Mouse (Mus musculus) MEL (cell line): Measurements from ENCODE around the gene Cdk5r2. TPM values are rescaled to one million over a fixed set of nuclear protein-coding genes. Genes with fewer than 3 reads are reported as not detected.

Source experiments
- DNase-seq: peaks from one replicate; pipeline ENCODE4 v3.0.0; 2011; ENCODE audit warnings: low read depth, low spot score
- H3K27ac ChIP-seq: 2 replicates; pipeline ENCODE4 v1.5.1; 2012; ENCODE audit warnings: low read depth, mild to moderate bottlenecking, control low read depth, low read length, moderate library complexity; ENCODE audit not compliant: control insufficient read depth
- H3K27me3 ChIP-seq, 2 experiments: fragments of 150-350 bp in 1 of 2; sonication (generic) in 1 of 2; 2 replicates each; pipeline ENCODE4 v1.6.1; 2012; ENCODE audit warnings: low read length in 2 of 2, mild to moderate bottlenecking in 2 of 2, improper control_type of control experiment in 1 of 2, moderate library complexity in 1 of 2; ENCODE audit not compliant: insufficient read depth in 2 of 2, control insufficient read depth in 1 of 2
- H3K36me3 ChIP-seq, 2 experiments: 2 replicates each; pipeline ENCODE4 v1.6.1; 2012 to 2014; ENCODE audit warnings: low read length in 2 of 2, improper control_type of control experiment in 1 of 2, inconsistent platforms in 1 of 2, mild to moderate bottlenecking in 1 of 2; ENCODE audit not compliant: insufficient read depth in 2 of 2, control insufficient read depth in 1 of 2
- H3K4me1 ChIP-seq, 2 experiments: fragments of 150-350 bp in 1 of 2; sonication (generic) in 1 of 2; 2 replicates each; pipeline ENCODE4 v1.6.1; 2012; ENCODE audit warnings: low read length in 2 of 2, improper control_type of control experiment in 1 of 2, mild to moderate bottlenecking in 1 of 2; ENCODE audit not compliant: insufficient read depth in 2 of 2, control insufficient read depth in 1 of 2
- H3K4me3 ChIP-seq, 2 experiments: fragments of 150-350 bp in 1 of 2; sonication (generic) in 1 of 2; 2 replicates each; pipeline ENCODE4 v1.5.1; 2012; ENCODE audit warnings: low read depth in 2 of 2, low read length in 2 of 2, mild to moderate bottlenecking in 2 of 2, moderate library complexity in 2 of 2, control low read depth in 1 of 2, improper control_type of control experiment in 1 of 2; ENCODE audit not compliant: control insufficient read depth in 1 of 2, insufficient read depth in 1 of 2
- H3K79me2 ChIP-seq: 2 replicates; pipeline ENCODE4 v1.6.1; 2012; ENCODE audit warnings: mild to moderate bottlenecking, low read length, moderate library complexity; ENCODE audit not compliant: control insufficient read depth, poor library complexity, insufficient read depth
- H3K9ac ChIP-seq: 2 replicates; pipeline ENCODE4 v1.6.1; 2012; ENCODE audit warnings: low read depth, mild to moderate bottlenecking, control low read depth, low read length, moderate library complexity; ENCODE audit not compliant: control insufficient read depth, poor library complexity, severe bottlenecking
- H3K9me3 ChIP-seq: fragments of 150-350 bp; sonication (generic); replicated peaks from 2 replicates; pipeline ENCODE4 v1.6.1; 2012; ENCODE audit warnings: mild to moderate bottlenecking, low read length, improper control_type of control experiment, moderate library complexity; ENCODE audit not compliant: insufficient read depth
- CHD1 ChIP-seq: IDR thresholded peaks from 2 replicates; pipeline ENCODE4 v1.6.1; 2012; ENCODE audit warnings: low read depth, mild to moderate bottlenecking, inconsistent platforms, low read length, improper control_type of control experiment
- CHD2 ChIP-seq: IDR thresholded peaks from 2 replicates; pipeline ENCODE4 v1.6.1; 2011; ENCODE audit warnings: low read length, improper control_type of control experiment
- E2F4 ChIP-seq: IDR thresholded peaks from 2 replicates; pipeline ENCODE4 v1.6.1; 2011; ENCODE audit warnings: low read depth, low read length, improper control_type of control experiment, borderline replicate concordance
- ETS1 ChIP-seq: IDR thresholded peaks from 2 replicates; pipeline ENCODE4 v1.6.1; 2012; ENCODE audit warnings: low read depth, mild to moderate bottlenecking, inconsistent platforms, low read length, improper control_type of control experiment, moderate library complexity
- GABPA ChIP-seq: IDR thresholded peaks from 2 replicates; pipeline ENCODE4 v1.6.1; 2012; ENCODE audit warnings: low read depth, mild to moderate bottlenecking, inconsistent platforms, low read length, improper control_type of control experiment, moderate library complexity
- GATA1 ChIP-seq: IDR thresholded peaks from 2 replicates; pipeline ENCODE4 v1.6.1; 2011; ENCODE audit warnings: low read depth, low read length, improper control_type of control experiment
- HCFC1 ChIP-seq: IDR thresholded peaks from 2 replicates; pipeline ENCODE4 v1.6.1; 2012; ENCODE audit warnings: low read depth, mild to moderate bottlenecking, inconsistent platforms, low read length, improper control_type of control experiment, moderate library complexity
- JUND ChIP-seq: IDR thresholded peaks from 2 replicates; pipeline ENCODE4 v1.6.1; 2011; ENCODE audit warnings: low read depth, mild to moderate bottlenecking, improper control_type of control experiment, low read length
- KAT2A ChIP-seq: conservative IDR thresholded peaks from 2 replicates; pipeline ENCODE4 v1.6.1; 2012; ENCODE audit warnings: low read depth, low read length, improper control_type of control experiment, inconsistent platforms
- MAFK ChIP-seq: IDR thresholded peaks from 2 replicates; pipeline ENCODE4 v1.6.1; 2011; ENCODE audit warnings: low read depth, mild to moderate bottlenecking, low read length, improper control_type of control experiment, borderline replicate concordance
- MAX ChIP-seq: IDR thresholded peaks from 2 replicates; pipeline ENCODE4 v1.6.1; 2011; ENCODE audit warnings: low read length, improper control_type of control experiment
- MEF2A ChIP-seq: IDR thresholded peaks from 2 replicates; pipeline ENCODE4 v1.6.1; 2014; ENCODE audit warnings: low read depth, mild to moderate bottlenecking, inconsistent platforms, low read length, improper control_type of control experiment; ENCODE audit not compliant: poor library complexity, insufficient replicate concordance, severe bottlenecking; ENCODE audit errors: extremely low read depth
- MXI1 ChIP-seq: IDR thresholded peaks from 2 replicates; pipeline ENCODE4 v1.6.1; 2011; ENCODE audit warnings: mild to moderate bottlenecking, low read depth, low read length, improper control_type of control experiment
- MYB ChIP-seq: IDR thresholded peaks from 2 replicates; pipeline ENCODE4 v1.6.1; 2011; ENCODE audit warnings: mild to moderate bottlenecking, low read depth, low read length, improper control_type of control experiment
- MYC ChIP-seq: IDR thresholded peaks from 2 replicates; pipeline ENCODE4 v1.6.1; 2011; ENCODE audit warnings: low read depth, mild to moderate bottlenecking, low read length, improper control_type of control experiment, moderate library complexity
- POLR2A ChIP-seq, 2 experiments: IDR thresholded peaks; 2 replicates each; pipeline ENCODE4 v1.6.1; 2011 to 2012; ENCODE audit warnings: low read length in 2 of 2, mild to moderate bottlenecking in 2 of 2, control low read depth in 1 of 2, improper control_type of control experiment in 1 of 2, low read depth in 1 of 2, moderate library complexity in 1 of 2; ENCODE audit not compliant: control insufficient read depth in 1 of 2, insufficient read depth in 1 of 2, poor library complexity in 1 of 2
- POLR2AphosphoS2 ChIP-seq: IDR thresholded peaks from 2 replicates; pipeline ENCODE4 v1.6.1; 2011; ENCODE audit warnings: low read length, improper control_type of control experiment
- RCOR1 ChIP-seq: IDR thresholded peaks from 2 replicates; pipeline ENCODE4 v1.6.1; 2012; ENCODE audit warnings: low read depth, mild to moderate bottlenecking, inconsistent platforms, low read length, improper control_type of control experiment
- SIN3A ChIP-seq: IDR thresholded peaks from 2 replicates; pipeline ENCODE4 v1.6.1; 2012; ENCODE audit warnings: low read length, improper control_type of control experiment, inconsistent platforms
- TAL1 ChIP-seq: IDR thresholded peaks from 2 replicates; pipeline ENCODE4 v1.6.1; 2012; ENCODE audit warnings: mild to moderate bottlenecking, inconsistent platforms, low read length, moderate library complexity, mixed read lengths
- TBP ChIP-seq: IDR thresholded peaks from 2 replicates; pipeline ENCODE4 v1.8.0; 2011; ENCODE audit warnings: low read depth, low read length, improper control_type of control experiment
- USF1 ChIP-seq: IDR thresholded peaks from 2 replicates; pipeline ENCODE4 v1.6.1; 2014; ENCODE audit warnings: low read depth, mild to moderate bottlenecking, inconsistent platforms, low read length, improper control_type of control experiment, moderate library complexity
- ZKSCAN1 ChIP-seq: IDR thresholded peaks from 2 replicates; pipeline ENCODE4 v1.6.1; 2012; ENCODE audit warnings: low read depth, mild to moderate bottlenecking, inconsistent platforms, low read length, improper control_type of control experiment, moderate library complexity
- ZMIZ1 ChIP-seq: IDR thresholded peaks from 2 replicates; pipeline ENCODE4 v1.6.1; 2012; ENCODE audit warnings: low read depth, mild to moderate bottlenecking, inconsistent platforms, low read length, improper control_type of control experiment, moderate library complexity
- polyA plus RNA-seq, 2 experiments: library from polyadenylated mRNA; stranded (reverse) in 1 of 2; unstranded in 1 of 2; fragments of >175 nt in 1 of 2; fragments of >200 nt in 1 of 2; gene quantifications; 2 replicates each; pipeline versions ENCODE4 v1.2.1 to v1.2.4; 2012; ENCODE audit warnings: low replicate concordance in 2 of 2, low read depth in 1 of 2; ENCODE audit not compliant: insufficient read length in 2 of 2, insufficient read depth in 1 of 2, missing spikeins in 1 of 2
- total RNA-seq: library from RNA; depleted of rRNA; stranded (reverse); fragments of 300-350 nt; gene quantifications from 2 replicates; pipeline ENCODE4 v1.2.3, GENCODE M21; 2012

Gene Cdk5r2
- total and polyA plus RNA-seq, 3 experiments: not detected

GRCm38 (mm10) chr1:74816612-74817199 is 38.0 kb upstream of the Cdk5r2 start (continued):
- TF ChIP-seq USF1 (no peak), MEF2A (no peak), ZKSCAN1 (no peak), TBP (peak; percentile 99), TAL1 (no peak), SIN3A (peak; percentile 79; the same call in 1 of the 2 replicates), E2F4 (no peak), MYB (no peak), MAX (no peak), HCFC1 (peak; percentile 79), CHD2 (peak; percentile 94), RCOR1 (no peak), GABPA (no peak), GATA1 (no peak), ZMIZ1 (peak; percentile 92), CHD1 (no peak), KAT2A (no peak), MXI1 (no peak; the same call in 1 of the 2 replicates), POLR2A (IDR thresholded peaks at IDR 0.05; ENCODE audit: control insufficient read depth in 1 of 2, insufficient read depth in 1 of 2, low read depth in 1 of 2, low read length in 2 of 2, poor library complexity in 1 of 2) (peak; percentile 89 to 98), MAFK (peak; percentile 71; the same call in 1 of the 2 replicates)

DNA sequence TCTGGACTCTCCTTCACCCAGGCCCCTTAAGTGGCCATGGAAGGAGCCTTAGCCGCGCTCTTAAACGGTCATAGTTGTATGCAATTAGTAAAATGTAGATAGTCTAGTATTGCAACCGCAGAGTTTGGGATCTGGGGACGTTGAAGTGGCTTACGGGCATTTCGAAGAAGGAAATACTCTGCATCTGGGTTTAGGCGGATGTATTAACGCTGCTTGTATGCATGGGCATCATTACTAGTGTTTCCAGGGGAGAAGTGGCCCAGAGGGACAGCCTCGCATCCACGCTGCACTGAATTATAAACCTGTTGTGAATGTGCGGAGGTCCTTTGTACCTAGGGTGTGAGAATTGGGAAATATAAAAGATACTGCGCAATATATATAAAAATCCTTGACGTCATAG is 37.5 kb upstream of the Cdk5r2 start:
- H3K27ac ChIP-seq: peak overlapping the region; percentile 91
- no peak for TF ChIP-seq ZMIZ1
- no peak for TF ChIP-seq POLR2AphosphoS2
- 0 out of 2 replicates have a peak, but pooled peaks have one; percentile 35 for TF ChIP-seq MAX
- TF ChIP-seq MYC: 0 out of 2 replicates have a peak, but pooled peaks have one; percentile 7
- 0 out of 2 replicates have a peak, but pooled peaks have one; percentile 21 for TF ChIP-seq CHD1
- TF ChIP-seq JUND: 0 out of 2 replicates have a peak, but pooled peaks have one; percentile 8
- 0 out of 2 replicates have a peak, but pooled peaks have one; percentile 17 for TF ChIP-seq ETS1
- peaks cover 0 to 12% of the 10 kb centered on the region in 2 experiments; a peak in 2 of 4 replicates for H3K36me3 ChIP-seq
- peak overlapping the region; percentile 100 for H3K9ac ChIP-seq
- peak overlapping the region; percentile 78 to 99 for H3K4me3 ChIP-seq
- H3K79me2 ChIP-seq: peaks cover 5% of the 10 kb centered on the region; the same call in 1 of the 2 replicates
- peaks cover 0 to 7% of the 10 kb centered on the region in 2 experiments; a peak in 2 of 4 replicates for H3K4me1 ChIP-seq
- no peak for DNase-seq
- H3K9me3 ChIP-seq: no peaks in the 10 kb centered on the region
- H3K27me3 ChIP-seq: no peaks in the 10 kb centered on the region
